Mouse (Mus musculus) liver, embryonic 16.5 days (tissue): ENCODE measurements around the gene Tmem107. TPM values are rescaled to one million over a fixed set of nuclear protein-coding genes. Genes with fewer than 3 reads are reported as not detected.
"Not testable (repeated sequence)": the region's sequence is repeated elsewhere in the genome, so short reads cannot be mapped to it uniquely, and the experiment has no call there.

Experiments used
- ATAC-seq: fragments of 200-750 bp; cut with Nextera tagmentation; 2 replicates; pipeline ENCODE4 v1.8.0; 2017; ENCODE audit warnings: low read depth, mild to moderate bottlenecking, moderate number of reproducible peaks, moderate library complexity
- H3K27ac ChIP-seq: fragments of 300-500 bp; sonication (generic); 2 replicates; pipeline ENCODE4 v1.5.1; 2014; ENCODE audit warnings: mild to moderate bottlenecking, low read length
- H3K27me3 ChIP-seq: fragments of 300-500 bp; sonication (generic); 2 replicates; pipeline ENCODE4 v1.6.1; 2014; ENCODE audit warnings: low read depth, low read length, mixed read lengths; ENCODE audit not compliant: control insufficient read depth, insufficient read depth
- H3K36me3 ChIP-seq: fragments of 300-500 bp; sonication (generic); 2 replicates; pipeline ENCODE4 v1.6.1; 2014; ENCODE audit warnings: mild to moderate bottlenecking; ENCODE audit not compliant: control insufficient read depth, insufficient read depth
- H3K4me1 ChIP-seq: fragments of 300-500 bp; sonication (generic); 2 replicates; pipeline ENCODE4 v1.6.1; 2014; ENCODE audit warnings: low read depth, low read length, mixed read lengths; ENCODE audit not compliant: control insufficient read depth
- H3K4me2 ChIP-seq: fragments of 300-500 bp; sonication (generic); 2 replicates; pipeline ENCODE4 v1.6.1; 2014; ENCODE audit warnings: low read depth, low read length, mixed read lengths
- H3K4me3 ChIP-seq: fragments of 300-500 bp; sonication (generic); 2 replicates; pipeline ENCODE4 v1.5.1; 2014; ENCODE audit warnings: low read depth, mild to moderate bottlenecking, low read length
- H3K9ac ChIP-seq: fragments of 300-500 bp; sonication (generic); 2 replicates; pipeline ENCODE4 v1.6.1; 2014; ENCODE audit warnings: low read depth, low read length
- H3K9me3 ChIP-seq: fragments of 300-500 bp; sonication (generic); replicated peaks from 2 replicates; pipeline ENCODE4 v1.6.1; 2016; ENCODE audit warnings: low read length; ENCODE audit not compliant: control insufficient read depth
- whole genome bisulfite sequencing: fragments of 180-500 bp; shearing (Covaris S2); extraction: QIAGEN DNeasy Blood & Tissue Kit; methylation state at CpG from one replicate; pipeline ENCODE4 v1.1.7; 2014; ENCODE audit not compliant: insufficient replicate concordance; 5-methylcytosine and 5-hydroxymethylcytosine counted together
- polyA plus RNA-seq: library from polyadenylated mRNA; unstranded; fragments of >200 nt; fragmentation: Nextera tagmentation; extraction: Ambion mirVana; gene quantifications from 2 replicates; pipeline ENCODE4 v1.2.1, GENCODE M21; 2015

Gene Tmem107
- polyA plus RNA-seq, 1 experiment from 2014 or later = 21.7 TPM

GRCm38 (mm10) chr11:69092871-69093270 lies 22.3 kb downstream of the Tmem107 start:
- H3K4me1 ChIP-seq = peaks cover 61% of the 10 kb centered on the region
- ATAC-seq = no peak
- no peak overlapping the region for H3K4me2 ChIP-seq
- H3K9ac ChIP-seq = no peak overlapping the region
- WGBS = 67% methylated on average over 4 of the region's 4 CpGs
- H3K9me3 ChIP-seq = no peaks in the 10 kb centered on the region
- H3K27me3 ChIP-seq = no peaks in the 10 kb centered on the region
- H3K4me3 ChIP-seq = no peak overlapping the region
- peaks cover 10% of the 10 kb centered on the region for H3K36me3 ChIP-seq
- H3K27ac ChIP-seq = 0 out of 2 replicates have a peak overlapping the region, but pooled peaks have one; percentile 4

GRCm38 (mm10) chr11:69093856-69094255 lies 23.2 kb downstream of the Tmem107 start:
- not testable (repeated sequence) for H3K27ac ChIP-seq, H3K4me2 ChIP-seq

GRCm38 (mm10) chr11:69094697-69095429 lies 24.3 kb downstream of the Tmem107 start, which contains the start of gene Per1:
Gene Per1, plus strand, starts transcription at chr11:69095217.
- peak within 1 kb of the TSS; percentile 77 for H3K9ac ChIP-seq
- H3K9me3 ChIP-seq = no peaks in the 10 kb centered on the region
- H3K27ac ChIP-seq = peak within 1 kb of the TSS; percentile 97
- H3K36me3 ChIP-seq = peaks cover 9% of the 10 kb centered on the region
- H3K27me3 ChIP-seq = no peaks in the 10 kb centered on the region
- peak within 1 kb of the TSS; percentile 74 for H3K4me3 ChIP-seq
- peaks cover 66% of the 10 kb centered on the region for H3K4me1 ChIP-seq
- H3K4me2 ChIP-seq = peak within 1 kb of the TSS; percentile 96
- peak; percentile 83 for ATAC-seq
- under 1% methylated on average over 37 of the region's 37 CpGs for WGBS

More at GRCm38 (mm10) chr11:69093856-69094255, 23.2 kb downstream of the Tmem107 start:
- not testable (repeated sequence) for H3K4me3 ChIP-seq, H3K9ac ChIP-seq, H3K27me3 ChIP-seq, ATAC-seq, H3K9me3 ChIP-seq
- H3K4me1 ChIP-seq = peaks cover 65% of the 10 kb centered on the region
- 81% methylated on average over 7 of the region's 7 CpGs for WGBS
- peaks cover 10% of the 10 kb centered on the region for H3K36me3 ChIP-seq

GRCm38 (mm10) chr11:69095511-69096231 lies 25.1 kb downstream of the Tmem107 start:
- Histone ChIP-seq H3K4me3 (peak overlapping the region; percentile 74), H3K36me3 (peaks cover 6% of the 10 kb centered on the region), H3K27me3 (no peaks in the 10 kb centered on the region), H3K9ac (peak overlapping the region; percentile 77), H3K9me3 (no peaks in the 10 kb centered on the region), H3K27ac (peak overlapping the region; percentile 97), H3K4me2 (peak overlapping the region; percentile 96), H3K4me1 (peaks cover 66% of the 10 kb centered on the region)
- WGBS = 1% methylated on average over 27 of the region's 27 CpGs
- ATAC-seq = no peak

GRCm38 (mm10) chr11:69096360-69096986 lies 25.9 kb downstream of the Tmem107 start:
- H3K4me2 ChIP-seq = peak overlapping the region; percentile 96
- 15% methylated on average over 9 of the region's 9 CpGs for WGBS
- H3K4me3 ChIP-seq = peak overlapping the region; percentile 74
- peaks cover 10% of the 10 kb centered on the region for H3K36me3 ChIP-seq
- H3K9me3 ChIP-seq = no peaks in the 10 kb centered on the region
- peak overlapping the region; percentile 97 for H3K27ac ChIP-seq
- no peak for ATAC-seq
- no peaks in the 10 kb centered on the region for H3K27me3 ChIP-seq
- peaks cover 69% of the 10 kb centered on the region for H3K4me1 ChIP-seq
- H3K9ac ChIP-seq = peak overlapping the region; percentile 77

- H3K4me1 ChIP-seq = peaks cover 64% of the 10 kb centered on the region
- ATAC-seq = peak; percentile 56
- H3K9ac ChIP-seq = peak overlapping the region; percentile 77
- no peaks in the 10 kb centered on the region for H3K27me3 ChIP-seq
- H3K4me3 ChIP-seq = peak overlapping the region; percentile 74
- peaks cover 18% of the 10 kb centered on the region for H3K36me3 ChIP-seq
- WGBS = 3% methylated on average over 29 of the region's 29 CpGs
- peak overlapping the region; percentile 97 for H3K27ac ChIP-seq
- no peaks in the 10 kb centered on the region for H3K9me3 ChIP-seq
- H3K4me2 ChIP-seq = peak overlapping the region; percentile 96
Observed at GRCm38 (mm10) chr11:69096987-69097900, 26.6 kb downstream of the Tmem107 start.

GRCm38 (mm10) chr11:69098039-69098761 lies 27.6 kb downstream of the Tmem107 start:
- peaks cover 59% of the 10 kb centered on the region for H3K4me1 ChIP-seq
- WGBS = 31% methylated on average over 8 of the region's 8 CpGs

GRCm38 (mm10) chr11:69098762-69099091 lies 28.1 kb downstream of the Tmem107 start:
- peak overlapping the region; percentile 96 for H3K4me2 ChIP-seq
- peaks cover 29% of the 10 kb centered on the region for H3K36me3 ChIP-seq
- WGBS = 0% methylated on average over 19 of the region's 19 CpGs
- H3K4me3 ChIP-seq = peak overlapping the region; percentile 67
- no peaks in the 10 kb centered on the region for H3K9me3 ChIP-seq
- peak overlapping the region; percentile 97 for H3K27ac ChIP-seq
- no peaks in the 10 kb centered on the region for H3K27me3 ChIP-seq
- H3K9ac ChIP-seq = peak overlapping the region; percentile 74
- H3K4me1 ChIP-seq = peaks cover 59% of the 10 kb centered on the region
- ATAC-seq = peak; percentile 43

More at GRCm38 (mm10) chr11:69098039-69098761, 27.6 kb downstream of the Tmem107 start:
- no peaks in the 10 kb centered on the region for H3K9me3 ChIP-seq
- H3K36me3 ChIP-seq = peaks cover 23% of the 10 kb centered on the region
- H3K4me2 ChIP-seq = peak overlapping the region; percentile 96
- H3K27me3 ChIP-seq = no peaks in the 10 kb centered on the region
- peak overlapping the region; percentile 97 for H3K27ac ChIP-seq
- no peak for ATAC-seq
- peak overlapping the region; percentile 74 for H3K4me3 ChIP-seq
- H3K9ac ChIP-seq = peak overlapping the region; percentile 74; the same call in 1 of the 2 replicates
